Mouse (Mus musculus) neural tube, embryonic 11.5 days (tissue): Measurements from ENCODE around the gene Slc25a30. TPM values are rescaled to one million over a fixed set of nuclear protein-coding genes. Genes with fewer than 3 reads are reported as not detected.
"Not testable (repeated sequence)": the region's sequence is repeated elsewhere in the genome, so short reads cannot be mapped to it uniquely, and the experiment has no call there.

Source experiments
- ATAC-seq: fragments of 200-750 bp; cut with Nextera tagmentation; 2 replicates; pipeline ENCODE4 v1.8.0; 2017; ENCODE audit warnings: moderate number of reproducible peaks, mild to moderate bottlenecking, moderate TSS enrichment, moderate library complexity; ENCODE audit not compliant: insufficient read depth, low FRiP score, low TSS enrichment
- DNase-seq: peaks from one replicate; pipeline ENCODE4 v3.0.0-alpha.2; 2015; ENCODE audit warnings: low spot score
- H3K27ac ChIP-seq: fragments of 300-500 bp; sonication (generic); 2 replicates; pipeline ENCODE4 v1.5.1; 2014; ENCODE audit warnings: low read depth, mild to moderate bottlenecking, low read length
- H3K27me3 ChIP-seq: fragments of 300-500 bp; sonication (generic); 2 replicates; pipeline ENCODE4 v1.6.1; 2014; ENCODE audit warnings: mild to moderate bottlenecking, low read length, mixed read lengths; ENCODE audit not compliant: control insufficient read depth, insufficient read depth
- H3K36me3 ChIP-seq: fragments of 300-500 bp; sonication (generic); 2 replicates; pipeline ENCODE4 v1.6.1; 2014; ENCODE audit warnings: mild to moderate bottlenecking, low read length, moderate library complexity, mixed read lengths; ENCODE audit not compliant: control insufficient read depth, insufficient read depth
- H3K4me1 ChIP-seq: fragments of 300-500 bp; sonication (generic); 2 replicates; pipeline ENCODE4 v1.6.1; 2014; ENCODE audit warnings: low read length, mixed read lengths; ENCODE audit not compliant: control insufficient read depth, insufficient read depth
- H3K4me2 ChIP-seq: fragments of 300-500 bp; sonication (generic); 2 replicates; pipeline ENCODE4 v1.6.1; 2014; ENCODE audit warnings: low read depth, mild to moderate bottlenecking, moderate library complexity
- H3K4me3 ChIP-seq: fragments of 300-500 bp; sonication (generic); 2 replicates; pipeline ENCODE4 v1.5.1; 2014; ENCODE audit warnings: low read depth, low read length
- H3K9ac ChIP-seq: fragments of 300-500 bp; sonication (generic); 2 replicates; pipeline ENCODE4 v1.6.1; 2014; ENCODE audit warnings: mild to moderate bottlenecking, low read length
- H3K9me3 ChIP-seq: fragments of 300-500 bp; sonication (generic); 2 replicates; pipeline ENCODE4 v1.6.1; 2016; ENCODE audit warnings: low read length; ENCODE audit not compliant: control insufficient read depth
- WGBS: fragments of 180-500 bp; shearing (Covaris S2); extraction: QIAGEN DNeasy Blood & Tissue Kit; methylation state at CpG from one replicate; pipeline ENCODE4 v1.1.7; 2014; 5-methylcytosine and 5-hydroxymethylcytosine counted together
- polyA plus RNA-seq: library from polyadenylated mRNA; unstranded; fragments of >200 nt; fragmentation: Nextera tagmentation; extraction: Ambion mirVana; gene quantifications from 2 replicates; pipeline ENCODE4 v1.2.1, GENCODE M21; 2014

Gene Slc25a30
- polyA plus RNA-seq, 1 experiment from 2014 or later: 7.9 TPM

DNA sequence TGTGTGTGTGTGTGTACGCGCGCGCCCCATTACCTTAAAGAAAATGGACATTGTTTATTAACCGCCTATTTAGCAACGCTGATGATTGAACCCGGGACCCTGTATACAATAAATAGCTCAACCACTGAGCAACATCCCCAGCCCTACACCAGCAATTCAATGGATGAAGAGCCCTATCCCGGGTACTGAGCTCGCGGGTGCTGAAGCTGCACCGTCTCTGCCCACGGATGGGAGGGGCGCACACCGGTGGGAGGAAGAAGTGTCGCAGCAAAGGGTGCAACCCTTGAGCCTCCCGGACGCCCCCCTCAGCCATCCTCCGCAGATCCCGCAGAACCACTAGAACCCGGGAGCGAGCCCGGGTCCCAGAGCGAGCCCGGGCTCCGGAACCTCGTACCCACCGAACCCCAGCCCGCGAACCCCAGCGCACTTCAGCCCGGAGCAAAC is 391 bp downstream of the Slc25a30 start:
- H3K9ac ChIP-seq: peak overlapping the region; percentile 74
- peak overlapping the region; percentile 85 for H3K27ac ChIP-seq
- ATAC-seq (peak; percentile 85), DNase-seq (no peak)
- no peaks in the 10 kb centered on the region for H3K9me3 ChIP-seq
- peak overlapping the region; percentile 61 for H3K4me2 ChIP-seq
- no peaks in the 10 kb centered on the region for H3K4me1 ChIP-seq
- H3K4me3 ChIP-seq: peak overlapping the region; percentile 73
- peaks cover 2% of the 10 kb centered on the region; the same call in 1 of the 2 replicates for H3K36me3 ChIP-seq
- 1% methylated on average over 31 of the region's 31 CpGs for WGBS
- no peaks in the 10 kb centered on the region for H3K27me3 ChIP-seq

GRCm38 (mm10) chr14:75779913-75780312 is 6.9 kb downstream of the Slc25a30 start:
- ATAC-seq: no peak
- DNase-seq: no peak
- Histone ChIP-seq H3K4me3 (no peak overlapping the region), H3K4me2 (no peak overlapping the region), H3K27ac (no peak overlapping the region), H3K9me3 (no peaks in the 10 kb centered on the region), H3K36me3 (peaks cover 2% of the 10 kb centered on the region; the same call in 1 of the 2 replicates), H3K9ac (no peak overlapping the region), H3K4me1 (no peaks in the 10 kb centered on the region), H3K27me3 (no peaks in the 10 kb centered on the region)
- WGBS: 93% methylated on average over 4 of the region's 4 CpGs

GRCm38 (mm10) chr14:75776637-75777036 is 10.2 kb downstream of the Slc25a30 start:
- Histone ChIP-seq H3K27ac (no peak overlapping the region), H3K4me2 (no peak overlapping the region), H3K36me3 (0 out of 2 replicates have a peak, but pooled peaks cover 2% of the 10 kb centered on the region), H3K4me1 (no peaks in the 10 kb centered on the region), H3K9ac (no peak overlapping the region), H3K4me3 (no peak overlapping the region), H3K27me3 (no peaks in the 10 kb centered on the region), H3K9me3 (no peaks in the 10 kb centered on the region)
- no peak for ATAC-seq
- 94% methylated on average over 8 of the region's 8 CpGs for WGBS
- DNase-seq: no peak

GRCm38 (mm10) chr14:75773431-75773830 is 13.4 kb downstream of the Slc25a30 start:
- H3K36me3 ChIP-seq: peaks cover 5% of the 10 kb centered on the region; the same call in 1 of the 2 replicates
- WGBS: 84% methylated on average over 8 of the region's 8 CpGs
- no peaks in the 10 kb centered on the region for H3K9me3 ChIP-seq
- H3K27me3 ChIP-seq: no peaks in the 10 kb centered on the region
- H3K4me1 ChIP-seq: no peaks in the 10 kb centered on the region
- H3K27ac ChIP-seq: no peak overlapping the region
- no peak for ATAC-seq
- H3K4me2 ChIP-seq: no peak overlapping the region
- no peak for DNase-seq
- no peak overlapping the region for H3K9ac ChIP-seq
- H3K4me3 ChIP-seq: no peak overlapping the region

GRCm38 (mm10) chr14:75772407-75772806 is 14.4 kb downstream of the Slc25a30 start:
- not testable (repeated sequence) for H3K4me3 ChIP-seq, H3K36me3 ChIP-seq, H3K4me2 ChIP-seq, H3K9me3 ChIP-seq, ATAC-seq, H3K27ac ChIP-seq, H3K4me1 ChIP-seq, DNase-seq, H3K9ac ChIP-seq, H3K27me3 ChIP-seq
- WGBS: 89% methylated on average over 3 of the region's 3 CpGs

DNA sequence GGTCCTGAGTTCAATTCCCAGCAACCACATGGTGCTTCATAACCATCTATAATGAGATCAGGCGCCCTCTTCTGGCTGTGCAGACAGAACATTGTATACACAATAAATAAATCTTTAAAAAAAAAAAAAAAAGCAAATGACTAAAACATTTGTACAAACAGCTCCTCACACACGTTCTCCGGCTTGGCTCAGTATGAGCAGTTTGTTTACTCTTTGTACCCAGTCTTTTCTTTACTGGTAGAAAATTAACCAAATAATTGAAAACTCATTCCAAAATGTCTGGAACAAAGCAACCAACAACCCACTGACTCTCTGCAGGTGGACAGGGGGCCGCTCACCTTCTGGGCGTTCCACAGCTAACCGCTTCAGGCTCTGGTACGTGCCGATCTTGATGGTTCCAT is 15.7 kb downstream of the Slc25a30 start:
- Histone ChIP-seq H3K4me3 (no peak overlapping the region), H3K4me1 (no peaks in the 10 kb centered on the region), H3K4me2 (no peak overlapping the region), H3K27me3 (no peaks in the 10 kb centered on the region), H3K27ac (no peak overlapping the region), H3K36me3 (peaks cover 5% of the 10 kb centered on the region; the same call in 1 of the 2 replicates), H3K9me3 (no peaks in the 10 kb centered on the region), H3K9ac (no peak overlapping the region)
- 86% methylated on average over 8 of the region's 8 CpGs for WGBS
- ATAC-seq (no peak), DNase-seq (no peak)

GRCm38 (mm10) chr14:75769334-75769733 is 17.5 kb downstream of the Slc25a30 start:
- Histone ChIP-seq H3K4me1 (no peaks in the 10 kb centered on the region), H3K9ac (no peak overlapping the region), H3K9me3 (no peaks in the 10 kb centered on the region), H3K36me3 (peaks cover 5% of the 10 kb centered on the region; the same call in 1 of the 2 replicates), H3K4me2 (no peak overlapping the region), H3K4me3 (no peak overlapping the region), H3K27me3 (no peaks in the 10 kb centered on the region), H3K27ac (no peak overlapping the region)
- DNase-seq: no peak
- WGBS: 83% methylated on average over 9 of the region's 9 CpGs
- no peak for ATAC-seq

DNA sequence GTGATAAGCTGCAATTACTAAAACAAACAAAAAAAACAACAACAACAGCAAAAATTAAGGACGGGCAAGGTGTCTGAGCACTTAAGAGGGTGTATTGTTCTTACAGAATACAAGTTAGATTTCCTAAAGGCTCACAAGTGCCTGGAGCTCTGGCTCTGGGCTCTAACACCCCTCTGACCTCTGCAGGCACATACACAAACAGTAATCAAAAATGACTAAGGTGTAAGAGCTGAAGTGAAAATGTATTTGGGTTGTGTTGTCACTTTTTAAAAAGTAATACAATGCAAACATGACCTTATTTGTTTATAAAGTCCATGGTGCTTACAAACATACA is 18.6 kb downstream of the Slc25a30 start:
- Histone ChIP-seq H3K27me3 (no peaks in the 10 kb centered on the region), H3K4me3 (no peak overlapping the region), H3K27ac (no peak overlapping the region), H3K36me3 (peaks cover 5% of the 10 kb centered on the region; the same call in 1 of the 2 replicates), H3K9me3 (no peaks in the 10 kb centered on the region), H3K4me2 (no peak overlapping the region), H3K4me1 (no peaks in the 10 kb centered on the region), H3K9ac (no peak overlapping the region)
- DNase-seq (no peak), ATAC-seq (peak; percentile 51; the same call in 1 of the 2 replicates)
- WGBS: 7% methylated on average over 1 of the region's 1 CpGs

DNA sequence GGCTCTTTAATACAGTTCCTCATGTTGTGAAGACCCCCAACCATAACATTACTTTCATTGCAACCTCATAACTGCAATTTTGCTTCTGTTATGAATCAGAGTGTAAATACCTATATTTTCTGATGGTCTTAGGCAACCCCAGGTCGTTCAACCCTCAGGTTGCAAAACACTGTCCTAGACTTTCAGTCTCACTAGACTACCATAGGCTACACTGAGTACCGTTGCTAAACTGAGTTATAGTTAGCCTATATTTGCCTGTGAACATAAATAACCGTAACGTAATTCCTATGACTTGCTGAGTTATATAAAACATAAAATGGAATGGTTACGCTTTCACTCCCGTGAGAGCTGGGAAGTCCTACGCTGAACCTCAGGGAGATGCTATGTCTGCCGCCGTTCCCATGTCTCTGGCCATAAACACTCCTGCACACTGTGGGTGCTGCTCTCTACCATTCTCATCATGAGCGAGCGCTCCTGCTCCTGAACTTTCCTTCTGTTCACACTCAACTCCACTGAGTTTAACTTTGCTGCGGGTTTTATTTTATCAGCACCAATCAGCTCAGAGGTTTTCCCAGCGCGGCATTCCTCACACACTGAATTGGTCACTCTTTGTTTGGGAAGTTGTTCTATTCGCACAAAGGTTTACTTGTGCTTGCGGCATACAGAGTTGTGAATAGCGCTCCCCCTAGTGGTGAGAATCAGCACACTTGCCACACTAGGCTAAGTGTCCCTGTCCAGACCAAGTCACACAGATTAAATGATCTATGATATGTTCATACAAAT is 19.2 kb downstream of the Slc25a30 start:
- Histone ChIP-seq H3K27me3 (no peaks in the 10 kb centered on the region), H3K4me1 (no peaks in the 10 kb centered on the region), H3K36me3 (peaks cover 3% of the 10 kb centered on the region; the same call in 1 of the 2 replicates), H3K9me3 (no peaks in the 10 kb centered on the region), H3K4me3 (no peak overlapping the region), H3K9ac (0 out of 2 replicates have a peak overlapping the region, but pooled peaks have one; percentile 16), H3K27ac (0 out of 2 replicates have a peak overlapping the region, but pooled peaks have one; percentile 11), H3K4me2 (no peak overlapping the region; the same call in 1 of the 2 replicates)
- ATAC-seq (peak; percentile 86), DNase-seq (peak; percentile 86)
- 54% methylated on average over 17 of the region's 17 CpGs for WGBS
